Mouse (Mus musculus): ENCODE data around the gene Dip2c. TPM values are rescaled to one million over a fixed set of nuclear protein-coding genes. Genes with fewer than 3 reads are reported as not detected.

Gene Dip2c
- total and polyA plus RNA-seq, 3 experiments: under 0.01 TPM; not detected in 2

- Histone ChIP-seq H3K36me3 (replicated peaks) (no peaks in the 10 kb centered on the region), H3K4me1 (ENCODE audit: insufficient read depth, low read depth, low read length) (no peaks in the 10 kb centered on the region), H3K9me3 (replicated peaks) (no peaks in the 10 kb centered on the region), H3K27me3 (ENCODE audit: insufficient read depth, low read length) (no peaks in the 10 kb centered on the region), H3K4me3 (ENCODE audit: low read depth, low read length) (no peak overlapping the region)
- DNase-seq (ENCODE audit: low spot score) (no peak), ATAC-seq (ENCODE audit: extremely low read depth, insufficient number of reproducible peaks, low FRiP score, poor library complexity, severe bottlenecking) (no peak)
- TF ChIP-seq TAL1 (conservative IDR thresholded peaks at IDR 0.05; ENCODE audit: low read depth, low read length) (no peak), POLR2AphosphoS5 (IDR thresholded peaks at IDR 0.05; ENCODE audit: insufficient replicate concordance, low read depth, low read length) (no peak), GATA1 (IDR thresholded peaks at IDR 0.05; ENCODE audit: borderline replicate concordance, low read length) (no peak), CTCF (IDR thresholded peaks at IDR 0.05; ENCODE audit: low read depth, low read length) (no peak), GATA2 (IDR thresholded peaks at IDR 0.05; ENCODE audit: borderline replicate concordance, low read depth, low read length) (no peak)
Measured at GRCm38 (mm10) chr13:9429884-9430283, 153.6 kb downstream of the Dip2c start.

- DNase-seq (ENCODE audit: low spot score) (no peak), ATAC-seq (ENCODE audit: extremely low read depth, insufficient number of reproducible peaks, low FRiP score, poor library complexity, severe bottlenecking) (no peak)
- no peaks in the 10 kb centered on the region for H3K9me3 ChIP-seq (replicated peaks)
- TF ChIP-seq POLR2AphosphoS5 (IDR thresholded peaks at IDR 0.05; ENCODE audit: insufficient replicate concordance, low read depth, low read length): no peak
- TF ChIP-seq GATA2 (IDR thresholded peaks at IDR 0.05; ENCODE audit: borderline replicate concordance, low read depth, low read length): no peak
- TF ChIP-seq TAL1 (conservative IDR thresholded peaks at IDR 0.05; ENCODE audit: low read depth, low read length): no peak
- TF ChIP-seq CTCF (IDR thresholded peaks at IDR 0.05; ENCODE audit: low read depth, low read length): no peak
- no peak for TF ChIP-seq GATA1 (IDR thresholded peaks at IDR 0.05; ENCODE audit: borderline replicate concordance, low read length)
- H3K27me3 ChIP-seq (ENCODE audit: insufficient read depth, low read length): no peaks in the 10 kb centered on the region
- H3K36me3 ChIP-seq (replicated peaks): no peaks in the 10 kb centered on the region
- no peaks in the 10 kb centered on the region for H3K4me1 ChIP-seq (ENCODE audit: insufficient read depth, low read depth, low read length)
- no peak overlapping the region for H3K4me3 ChIP-seq (ENCODE audit: low read depth, low read length)
Measured at GRCm38 (mm10) chr13:9430724-9431123, 154.4 kb downstream of the Dip2c start.

- DNase-seq (ENCODE audit: low spot score): no peak
- H3K4me3 ChIP-seq (ENCODE audit: low read depth, low read length): no peak overlapping the region
- no peak for TF ChIP-seq GATA2 (IDR thresholded peaks at IDR 0.05; ENCODE audit: borderline replicate concordance, low read depth, low read length)
- no peak for TF ChIP-seq CTCF (IDR thresholded peaks at IDR 0.05; ENCODE audit: low read depth, low read length)
- TF ChIP-seq POLR2AphosphoS5 (IDR thresholded peaks at IDR 0.05; ENCODE audit: insufficient replicate concordance, low read depth, low read length): no peak
- no peak for TF ChIP-seq GATA1 (IDR thresholded peaks at IDR 0.05; ENCODE audit: borderline replicate concordance, low read length)
- no peak for TF ChIP-seq TAL1 (conservative IDR thresholded peaks at IDR 0.05; ENCODE audit: low read depth, low read length)
- ATAC-seq (ENCODE audit: extremely low read depth, insufficient number of reproducible peaks, low FRiP score, poor library complexity, severe bottlenecking): no peak
- no peaks in the 10 kb centered on the region for H3K36me3 ChIP-seq (replicated peaks)
- no peaks in the 10 kb centered on the region for H3K9me3 ChIP-seq (replicated peaks)
- H3K27me3 ChIP-seq (ENCODE audit: insufficient read depth, low read length): no peaks in the 10 kb centered on the region
- no peaks in the 10 kb centered on the region for H3K4me1 ChIP-seq (ENCODE audit: insufficient read depth, low read depth, low read length)
Measured at GRCm38 (mm10) chr13:9431441-9431840, 155.1 kb downstream of the Dip2c start.

GRCm38 (mm10) chr13:9443066-9443465 is 166.7 kb downstream of the Dip2c start:
- Histone ChIP-seq H3K27me3 (ENCODE audit: insufficient read depth, low read length) (0 out of 2 replicates have a peak, but pooled peaks cover 2% of the 10 kb centered on the region), H3K4me3 (ENCODE audit: low read depth, low read length) (no peak overlapping the region), H3K36me3 (replicated peaks) (no peaks in the 10 kb centered on the region), H3K4me1 (ENCODE audit: insufficient read depth, low read depth, low read length) (no peaks in the 10 kb centered on the region), H3K9me3 (replicated peaks) (no peaks in the 10 kb centered on the region)
- ATAC-seq (ENCODE audit: extremely low read depth, insufficient number of reproducible peaks, low FRiP score, poor library complexity, severe bottlenecking) (no peak), DNase-seq (ENCODE audit: low spot score) (no peak)
- TF ChIP-seq GATA2 (IDR thresholded peaks at IDR 0.05; ENCODE audit: borderline replicate concordance, low read depth, low read length) (no peak), TAL1 (conservative IDR thresholded peaks at IDR 0.05; ENCODE audit: low read depth, low read length) (no peak), POLR2AphosphoS5 (IDR thresholded peaks at IDR 0.05; ENCODE audit: insufficient replicate concordance, low read depth, low read length) (no peak), GATA1 (IDR thresholded peaks at IDR 0.05; ENCODE audit: borderline replicate concordance, low read length) (no peak), CTCF (IDR thresholded peaks at IDR 0.05; ENCODE audit: low read depth, low read length) (no peak)

- no peak for ATAC-seq (ENCODE audit: extremely low read depth, insufficient number of reproducible peaks, low FRiP score, poor library complexity, severe bottlenecking)
- no peaks in the 10 kb centered on the region for H3K4me1 ChIP-seq (ENCODE audit: insufficient read depth, low read depth, low read length)
- H3K4me3 ChIP-seq (ENCODE audit: low read depth, low read length): no peak overlapping the region
- H3K27me3 ChIP-seq (ENCODE audit: insufficient read depth, low read length): 0 out of 2 replicates have a peak, but pooled peaks cover 2% of the 10 kb centered on the region
- no peak for TF ChIP-seq GATA2 (IDR thresholded peaks at IDR 0.05; ENCODE audit: borderline replicate concordance, low read depth, low read length)
- H3K9me3 ChIP-seq (replicated peaks): no peaks in the 10 kb centered on the region
- no peaks in the 10 kb centered on the region for H3K36me3 ChIP-seq (replicated peaks)
- no peak for DNase-seq (ENCODE audit: low spot score)
Measured at GRCm38 (mm10) chr13:9445533-9446294, 169.4 kb downstream of the Dip2c start.

- Histone ChIP-seq H3K36me3 (replicated peaks) (no peaks in the 10 kb centered on the region), H3K9me3 (replicated peaks) (no peaks in the 10 kb centered on the region), H3K27me3 (ENCODE audit: insufficient read depth, low read length) (0 out of 2 replicates have a peak, but pooled peaks cover 2% of the 10 kb centered on the region), H3K4me3 (ENCODE audit: low read depth, low read length) (no peak overlapping the region), H3K4me1 (ENCODE audit: insufficient read depth, low read depth, low read length) (no peaks in the 10 kb centered on the region)
- ATAC-seq (ENCODE audit: extremely low read depth, insufficient number of reproducible peaks, low FRiP score, poor library complexity, severe bottlenecking) (no peak), DNase-seq (ENCODE audit: low spot score) (no peak)
- TF ChIP-seq GATA1 (IDR thresholded peaks at IDR 0.05; ENCODE audit: borderline replicate concordance, low read length): no peak
- no peak for TF ChIP-seq CTCF (IDR thresholded peaks at IDR 0.05; ENCODE audit: low read depth, low read length)
- no peak for TF ChIP-seq GATA2 (IDR thresholded peaks at IDR 0.05; ENCODE audit: borderline replicate concordance, low read depth, low read length)
- TF ChIP-seq TAL1 (conservative IDR thresholded peaks at IDR 0.05; ENCODE audit: low read depth, low read length): no peak
- TF ChIP-seq POLR2AphosphoS5 (IDR thresholded peaks at IDR 0.05; ENCODE audit: insufficient replicate concordance, low read depth, low read length): no peak
Measured at GRCm38 (mm10) chr13:9446448-9447115, 170.3 kb downstream of the Dip2c start.
